Mouse (Mus musculus) adrenal gland, adult 18-20 months (tissue): ENCODE data around the gene Parpbp. TPM values are rescaled to one million over a fixed set of nuclear protein-coding genes. Genes with fewer than 3 reads are reported as not detected.

Experiments used
- total RNA-seq, 2 experiments: library from RNA; stranded (reverse); gene quantifications; 1 replicate in 1 of 2; 2 replicates in 1 of 2; pipeline ENCODE4 v1.2.3; 2021

The Parpbp gene
- total RNA-seq, 2 experiments from 2014 or later = 0.23 to 0.48 TPM

Other genes starting within 250 kb of the Parpbp start
- gene Pmch, start 55.9 kb downstream of the Parpbp start, total RNA-seq = not detected
- gene Nup37, start 51 bp upstream of the Parpbp start, total RNA-seq = 1 to 10 TPM; 6.9 to 8.4 TPM
- gene Washc3, start 54.2 kb upstream of the Parpbp start, total RNA-seq = 10 to 100 TPM; 39.4 to 48.6 TPM
- 10 to 100 TPM in 1 of 2 experiments, 1 to 10 TPM in 1; 7.4 to 22.3 TPM for gene Dram1, start 232.1 kb upstream of the Parpbp start, total RNA-seq
- 10 to 100 TPM; 29.2 to 36.0 TPM for gene Gnptab, start 232.2 kb upstream of the Parpbp start, total RNA-seq